Mouse (Mus musculus): ENCODE data around the gene Mkrn3. TPM values are rescaled to one million over a fixed set of nuclear protein-coding genes. Genes with fewer than 3 reads are reported as not detected.
A peak's percentile ranks its signal among the peaks of the same experiment; 100 is the strongest.

Gene Mkrn3
- total and polyA plus RNA-seq, 3 experiments = 0.23 to 0.30 (median 0.27) TPM

DNA sequence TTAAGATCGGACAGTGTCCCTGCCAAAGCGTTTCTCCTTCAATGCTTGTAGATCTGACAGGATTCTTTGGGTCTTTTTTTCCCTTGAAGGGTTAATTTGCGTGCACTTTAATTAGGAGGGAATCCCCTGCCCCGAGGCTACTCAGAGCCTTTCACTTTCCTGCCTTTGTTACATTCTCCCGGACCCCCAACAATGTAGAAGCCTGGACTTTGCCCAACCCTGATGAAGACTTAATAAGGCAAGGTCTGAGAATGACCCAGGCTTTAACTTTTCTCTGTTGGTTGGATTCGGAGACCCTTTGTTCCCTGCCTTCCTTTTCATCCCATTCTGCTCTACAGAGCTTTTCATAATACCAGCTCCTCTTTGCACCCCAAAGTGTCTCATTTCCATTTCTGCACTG is 627 bp upstream of the Mkrn3 start:
- H3K4me3 ChIP-seq = no peak overlapping the region
- no peaks in the 10 kb centered on the region for H3K79me2 ChIP-seq (replicated peaks; ENCODE audit: control insufficient read depth, insufficient read depth, low read length)
- intact Hi-C loops (cut with DNase I) = no loop called here

DNA sequence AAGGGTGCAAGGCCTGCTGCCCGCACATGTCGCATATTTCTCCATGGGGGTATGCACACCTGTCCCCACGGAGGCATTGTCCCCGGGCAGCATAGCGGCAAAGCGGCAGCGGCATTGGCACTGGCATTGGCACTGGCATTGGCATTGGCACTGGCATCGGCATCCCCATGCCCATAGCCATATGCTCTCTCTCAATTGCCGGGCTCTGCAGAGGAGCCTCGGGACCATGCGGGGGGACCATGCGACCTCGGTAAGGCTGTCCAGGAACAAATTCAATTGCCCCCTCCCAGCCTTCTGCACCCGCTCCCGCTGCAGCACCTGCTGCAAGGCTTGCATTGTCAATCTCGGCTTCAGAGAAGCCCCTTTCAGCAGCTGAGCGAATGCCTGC is 840 bp downstream of the Mkrn3 start:
- H3K27me3 ChIP-seq (ENCODE audit: control insufficient read depth, insufficient read depth, low read length) = no peaks in the 10 kb centered on the region
- no peak overlapping the region for H3K9ac ChIP-seq (ENCODE audit: low read depth, low read length)
- peak overlapping the region; percentile 63 for H3K4me3 ChIP-seq
- H3K27ac ChIP-seq = no peak overlapping the region
- intact Hi-C loops (cut with DNase I) = no loop called here
- H3K36me3 ChIP-seq (ENCODE audit: control insufficient read depth, insufficient read depth, low read length) = no peaks in the 10 kb centered on the region
- peak in 1 of 2 experiments; percentile 15 for DNase-seq
- no peak for TF ChIP-seq CTCF (IDR thresholded peaks at IDR 0.05)
- TF ChIP-seq POLR2A (IDR thresholded peaks at IDR 0.05; ENCODE audit: insufficient read depth, low read depth, low read length) = no peak
- no peak for TF ChIP-seq EP300 (IDR thresholded peaks at IDR 0.05; ENCODE audit: insufficient read depth, low read depth, low read length)
- H3K4me1 ChIP-seq (ENCODE audit: control insufficient read depth, insufficient read depth, low read length) = no peaks in the 10 kb centered on the region
- no peaks in the 10 kb centered on the region for H3K79me2 ChIP-seq (replicated peaks; ENCODE audit: control insufficient read depth, insufficient read depth, low read length)
- WGBS = 65% methylated on average over 17 of the region's 17 CpGs

More for the DNA sequence above, 627 bp upstream of the Mkrn3 start:
- WGBS = 66% methylated on average over 6 of the region's 6 CpGs
- Histone ChIP-seq H3K27ac (no peak overlapping the region), H3K9ac (ENCODE audit: low read depth, low read length) (no peak overlapping the region), H3K4me1 (ENCODE audit: control insufficient read depth, insufficient read depth, low read length) (no peaks in the 10 kb centered on the region), H3K27me3 (ENCODE audit: control insufficient read depth, insufficient read depth, low read length) (no peaks in the 10 kb centered on the region), H3K36me3 (ENCODE audit: control insufficient read depth, insufficient read depth, low read length) (no peaks in the 10 kb centered on the region)
- TF ChIP-seq CTCF (IDR thresholded peaks at IDR 0.05) (no peak), EP300 (IDR thresholded peaks at IDR 0.05; ENCODE audit: insufficient read depth, low read depth, low read length) (no peak), POLR2A (IDR thresholded peaks at IDR 0.05; ENCODE audit: insufficient read depth, low read depth, low read length) (no peak)
- DNase-seq = no peak

DNA sequence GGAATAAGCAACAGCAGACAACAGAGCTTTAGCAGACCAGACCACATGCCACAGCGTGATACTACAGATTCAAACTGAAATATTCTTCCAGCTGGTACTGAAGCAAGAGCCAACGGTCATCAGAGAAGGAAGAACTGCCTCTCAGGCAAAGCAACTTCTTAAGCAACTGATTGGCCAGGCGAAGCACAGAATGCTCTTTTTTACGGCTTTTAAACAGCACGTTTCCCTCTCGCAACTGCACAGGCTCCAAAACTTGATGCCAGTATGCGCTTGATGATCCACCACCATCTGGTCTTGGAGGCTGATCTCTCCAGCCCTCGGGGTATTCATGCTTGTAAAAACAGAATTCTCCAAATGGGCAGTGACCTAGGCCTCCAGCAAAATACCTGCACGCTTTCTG is 1.6 kb downstream of the Mkrn3 start:
- no peak for DNase-seq
- no peak overlapping the region for H3K9ac ChIP-seq (ENCODE audit: low read depth, low read length)
- TF ChIP-seq CTCF (IDR thresholded peaks at IDR 0.05) (no peak), POLR2A (IDR thresholded peaks at IDR 0.05; ENCODE audit: insufficient read depth, low read depth, low read length) (no peak), EP300 (IDR thresholded peaks at IDR 0.05; ENCODE audit: insufficient read depth, low read depth, low read length) (no peak)
- no peaks in the 10 kb centered on the region for H3K79me2 ChIP-seq (replicated peaks; ENCODE audit: control insufficient read depth, insufficient read depth, low read length)
- intact Hi-C loops (cut with DNase I) = no loop called here
- no peaks in the 10 kb centered on the region for H3K4me1 ChIP-seq (ENCODE audit: control insufficient read depth, insufficient read depth, low read length)
- no peak overlapping the region for H3K27ac ChIP-seq
- no peaks in the 10 kb centered on the region for H3K36me3 ChIP-seq (ENCODE audit: control insufficient read depth, insufficient read depth, low read length)
- H3K27me3 ChIP-seq (ENCODE audit: control insufficient read depth, insufficient read depth, low read length) = no peaks in the 10 kb centered on the region
- H3K4me3 ChIP-seq = no peak overlapping the region
- WGBS = 85% methylated on average over 9 of the region's 9 CpGs

- Histone ChIP-seq H3K4me3 (no peak overlapping the region), H3K9ac (ENCODE audit: low read depth, low read length) (no peak overlapping the region), H3K4me1 (ENCODE audit: control insufficient read depth, insufficient read depth, low read length) (no peaks in the 10 kb centered on the region), H3K79me2 (replicated peaks; ENCODE audit: control insufficient read depth, insufficient read depth, low read length) (no peaks in the 10 kb centered on the region), H3K36me3 (ENCODE audit: control insufficient read depth, insufficient read depth, low read length) (no peaks in the 10 kb centered on the region), H3K27me3 (ENCODE audit: control insufficient read depth, insufficient read depth, low read length) (no peaks in the 10 kb centered on the region), H3K27ac (no peak overlapping the region)
- no peak for TF ChIP-seq POLR2A (IDR thresholded peaks at IDR 0.05; ENCODE audit: insufficient read depth, low read depth, low read length)
- no peak for TF ChIP-seq EP300 (IDR thresholded peaks at IDR 0.05; ENCODE audit: insufficient read depth, low read depth, low read length)
- TF ChIP-seq CTCF (IDR thresholded peaks at IDR 0.05) = no peak
- DNase-seq = no peak
- intact Hi-C loops (cut with DNase I) = no loop called here
Measured at GRCm38 (mm10) chr7:62416173-62416572, 3.8 kb downstream of the Mkrn3 start.

GRCm38 (mm10) chr7:62415222-62415621 is 4.7 kb downstream of the Mkrn3 start:
- Histone ChIP-seq H3K79me2 (replicated peaks; ENCODE audit: control insufficient read depth, insufficient read depth, low read length) (no peaks in the 10 kb centered on the region), H3K4me1 (ENCODE audit: control insufficient read depth, insufficient read depth, low read length) (no peaks in the 10 kb centered on the region), H3K9ac (ENCODE audit: low read depth, low read length) (no peak overlapping the region), H3K27me3 (ENCODE audit: control insufficient read depth, insufficient read depth, low read length) (no peaks in the 10 kb centered on the region), H3K36me3 (ENCODE audit: control insufficient read depth, insufficient read depth, low read length) (no peaks in the 10 kb centered on the region), H3K4me3 (no peak overlapping the region), H3K27ac (no peak overlapping the region)
- 67% methylated on average over 1 of the region's 1 CpGs for WGBS
- no peak for DNase-seq
- no peak for TF ChIP-seq EP300 (IDR thresholded peaks at IDR 0.05; ENCODE audit: insufficient read depth, low read depth, low read length)
- no peak for TF ChIP-seq POLR2A (IDR thresholded peaks at IDR 0.05; ENCODE audit: insufficient read depth, low read depth, low read length)
- no peak for TF ChIP-seq CTCF (IDR thresholded peaks at IDR 0.05)
- intact Hi-C loops (cut with DNase I) = no loop called here

- WGBS = 54% methylated on average over 3 of the region's 3 CpGs
- peaks cover 3% of the 10 kb centered on the region for H3K27me3 ChIP-seq (ENCODE audit: control insufficient read depth, insufficient read depth, low read length)
- no peak for TF ChIP-seq CTCF (IDR thresholded peaks at IDR 0.05)
- no peak for TF ChIP-seq EP300 (IDR thresholded peaks at IDR 0.05; ENCODE audit: insufficient read depth, low read depth, low read length)
- TF ChIP-seq POLR2A (IDR thresholded peaks at IDR 0.05; ENCODE audit: insufficient read depth, low read depth, low read length) = no peak
- no peaks in the 10 kb centered on the region for H3K4me1 ChIP-seq (ENCODE audit: control insufficient read depth, insufficient read depth, low read length)
- intact Hi-C loops (cut with DNase I) = no loop called here
- H3K4me3 ChIP-seq = no peak overlapping the region
- no peak for DNase-seq
- H3K36me3 ChIP-seq (ENCODE audit: control insufficient read depth, insufficient read depth, low read length) = no peaks in the 10 kb centered on the region
- no peaks in the 10 kb centered on the region for H3K79me2 ChIP-seq (replicated peaks; ENCODE audit: control insufficient read depth, insufficient read depth, low read length)
- no peak overlapping the region for H3K9ac ChIP-seq (ENCODE audit: low read depth, low read length)
- H3K27ac ChIP-seq = no peak overlapping the region
Measured at GRCm38 (mm10) chr7:62407803-62408202, 12.1 kb downstream of the Mkrn3 start.
